Mouse (Mus musculus) gonadal fat pad, adult 2 months (tissue): Measurements from ENCODE around the gene Ins2. TPM values are rescaled to one million over a fixed set of nuclear protein-coding genes. Genes with fewer than 3 reads are reported as not detected.

Experiments used
- DNase-seq: peaks from one replicate; pipeline ENCODE4 v3.0.0-alpha.2; 2012; ENCODE audit warnings: low read depth
- polyA plus RNA-seq: library from polyadenylated mRNA; depleted of rRNA; stranded (reverse); fragments of >200 nt; gene quantifications from 2 replicates; pipeline ENCODE4 v1.2.3, GENCODE M21; 2012

The Ins2 gene
- polyA plus RNA-seq, 1 experiment: not detected

- no peak for DNase-seq
Observed at GRCm38 (mm10) chr7:142664465-142665029, 78.6 kb downstream of the Ins2 start.

DNA sequence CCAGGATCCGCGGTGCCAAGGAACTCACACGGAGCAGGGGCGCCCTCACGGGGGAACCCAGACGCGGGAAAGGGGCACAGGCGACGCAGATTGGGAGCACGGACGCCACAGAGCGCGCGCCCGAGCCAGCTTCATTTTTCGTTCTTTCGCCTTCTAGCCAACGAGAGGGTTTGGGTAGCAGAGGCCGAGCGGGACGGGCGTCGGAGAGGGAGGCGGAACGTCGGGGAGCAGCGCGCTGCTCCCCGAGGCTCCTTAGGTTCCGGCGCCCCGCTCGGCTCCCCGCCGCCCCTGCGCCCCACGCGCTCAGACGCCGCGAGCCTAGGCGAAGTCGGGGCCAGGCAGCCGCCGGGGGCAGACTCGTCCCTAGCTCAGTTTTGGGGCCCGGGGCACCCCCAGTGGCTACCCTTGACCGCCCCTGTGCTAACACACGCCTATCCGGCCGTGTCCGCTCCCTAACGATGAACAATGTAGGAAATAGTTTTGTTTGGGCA lies 79.2 kb downstream of the Ins2 start:
- DNase-seq: no peak

GRCm38 (mm10) chr7:142663151-142663550 lies 80.0 kb downstream of the Ins2 start:
- DNase-seq: no peak

DNA sequence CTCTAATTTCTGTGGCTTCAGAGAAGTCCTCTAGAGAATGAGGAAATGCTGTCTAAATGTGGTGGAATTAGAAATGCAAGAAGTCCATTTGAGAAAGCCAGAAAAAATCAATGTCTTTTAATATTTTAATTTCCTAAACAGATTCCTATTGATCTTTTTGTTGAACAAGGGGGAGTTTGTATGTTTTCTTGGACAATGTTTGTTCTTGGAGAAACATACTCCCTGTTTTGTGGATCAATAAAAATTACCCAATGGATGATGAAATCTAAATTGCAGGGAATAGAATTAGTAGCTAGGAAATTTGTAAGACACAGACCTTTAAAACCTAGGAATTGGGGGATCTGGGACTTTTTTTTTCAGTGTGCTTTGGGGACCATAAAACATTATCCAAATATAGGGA lies 81.4 kb downstream of the Ins2 start:
- DNase-seq: no peak

- no peak for DNase-seq
Observed at GRCm38 (mm10) chr7:142661046-142661445, 82.1 kb downstream of the Ins2 start.

GRCm38 (mm10) chr7:142660651-142660945 lies 82.6 kb downstream of the Ins2 start:
- DNase-seq: no peak

- no peak for DNase-seq
Observed at GRCm38 (mm10) chr7:142659767-142660650, 83.2 kb downstream of the Ins2 start.

DNA sequence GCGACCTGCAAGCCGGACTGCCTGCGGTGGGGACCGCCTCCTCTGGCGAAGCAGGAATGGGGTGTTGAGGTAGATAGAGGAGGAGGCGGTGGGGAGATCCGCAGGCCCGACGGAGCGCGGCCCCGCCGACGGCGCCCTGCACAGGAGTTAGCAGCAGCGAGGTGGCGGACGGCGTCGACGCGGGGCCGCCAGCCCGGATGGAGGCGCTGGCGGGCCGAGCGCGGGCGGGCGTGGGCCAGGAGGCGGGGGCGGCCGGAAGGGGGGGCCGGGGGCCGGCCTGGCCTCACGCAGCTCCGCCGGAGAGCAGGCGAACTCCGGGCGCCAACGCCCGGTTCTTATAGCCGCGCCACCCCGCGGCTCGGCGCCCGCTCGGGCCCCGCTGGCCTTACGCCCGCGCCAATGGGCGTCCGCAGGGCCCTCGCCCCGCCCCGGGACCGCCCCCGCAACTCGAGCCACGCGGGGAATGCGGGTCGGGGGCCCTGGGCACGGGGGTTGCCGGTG lies 84.0 kb downstream of the Ins2 start:
- no peak for DNase-seq

GRCm38 (mm10) chr7:142658681-142659180 lies 84.5 kb downstream of the Ins2 start:
- DNase-seq: no peak

- no peak for DNase-seq
Observed at GRCm38 (mm10) chr7:142657821-142658614, 85.2 kb downstream of the Ins2 start.

DNA sequence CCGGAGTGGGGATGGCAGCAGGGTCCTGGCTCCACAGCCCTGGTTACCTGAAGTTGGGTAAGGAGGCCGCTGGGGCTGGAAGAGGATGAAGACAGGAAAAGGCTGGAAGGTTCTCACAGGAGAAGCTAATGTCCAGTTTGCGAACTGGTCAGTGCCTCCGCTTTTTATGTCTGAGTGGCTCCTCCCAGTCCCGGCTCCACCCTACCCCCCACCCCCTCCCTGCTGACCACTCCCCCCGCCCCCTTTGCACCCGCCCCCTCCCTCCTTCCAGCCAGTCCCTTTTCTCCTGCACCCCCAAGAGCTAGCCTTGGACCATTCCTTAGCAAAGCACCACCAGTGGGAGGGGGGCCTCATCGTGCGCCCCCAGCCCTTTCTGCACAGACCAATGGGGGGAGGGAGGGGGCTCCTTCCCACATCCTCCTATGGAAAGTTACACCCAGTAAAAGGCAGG lies 85.8 kb downstream of the Ins2 start:
- DNase-seq: no peak

- no peak for DNase-seq
Observed at GRCm38 (mm10) chr7:142656055-142656454, 87.1 kb downstream of the Ins2 start.

GRCm38 (mm10) chr7:142655633-142656032 lies 87.5 kb downstream of the Ins2 start:
- no peak for DNase-seq

DNA sequence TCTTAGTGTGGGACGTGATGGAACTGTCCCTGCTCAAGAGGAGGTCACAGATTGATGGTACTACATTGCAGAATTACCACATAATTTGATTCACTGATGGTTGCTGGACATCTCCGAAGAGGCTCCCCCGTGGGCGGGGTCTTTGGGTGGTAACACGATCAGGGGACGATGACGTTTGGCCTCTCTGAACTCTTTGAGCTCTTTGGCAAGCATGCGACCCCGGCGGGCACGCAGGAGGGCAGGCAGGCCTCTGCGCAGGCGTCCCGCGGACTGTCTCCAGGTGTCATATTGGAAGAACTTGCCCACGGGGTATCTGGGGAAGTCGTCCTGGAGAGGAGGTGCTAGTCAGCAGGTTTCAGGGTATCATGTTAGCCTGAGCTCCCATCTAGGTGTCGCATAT lies 89.5 kb downstream of the Ins2 start:
- DNase-seq: no peak

DNA sequence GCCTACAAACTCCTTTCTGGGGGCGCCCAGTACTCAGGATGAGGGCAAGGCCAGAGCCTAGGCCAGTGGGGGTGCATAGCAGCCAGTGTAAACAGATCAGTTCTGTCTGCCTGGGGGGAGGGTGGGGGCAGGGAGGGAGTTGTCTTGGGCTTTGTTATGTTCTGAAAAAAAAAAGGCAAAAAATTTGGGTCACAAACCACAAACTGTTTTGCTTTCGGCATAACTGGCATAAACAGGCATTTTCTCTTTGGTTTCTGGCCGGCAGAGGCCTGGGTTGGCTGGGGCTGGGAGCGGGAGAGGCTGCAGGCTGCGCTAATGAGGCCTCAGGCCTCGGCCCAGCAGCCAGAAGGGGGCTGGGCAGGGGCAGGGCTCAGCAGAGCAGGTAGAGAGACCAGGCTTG lies 96.5 kb downstream of the Ins2 start:
- no peak for DNase-seq

- no peak for DNase-seq
Observed at GRCm38 (mm10) chr7:142645045-142645444, 98.1 kb downstream of the Ins2 start.

DNA sequence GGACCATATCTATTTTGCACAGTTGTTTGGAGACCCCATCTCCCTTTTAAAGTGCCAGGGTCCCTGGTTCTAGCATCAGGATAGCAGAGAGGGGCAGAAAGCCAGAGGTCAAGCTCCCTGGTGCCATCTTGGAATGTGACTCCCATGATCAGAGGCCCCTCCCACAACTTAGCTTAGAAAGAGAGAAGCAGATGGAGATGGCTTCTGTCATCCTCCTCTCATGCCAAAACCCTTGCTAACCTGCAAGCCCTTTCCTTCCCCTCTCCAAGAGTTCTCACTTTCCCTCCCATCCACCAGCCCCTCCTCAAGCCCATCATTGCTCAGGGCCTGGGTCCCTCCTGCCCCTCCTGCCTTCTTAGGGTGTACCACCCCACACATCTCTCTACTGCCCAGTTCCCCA lies 107.0 kb downstream of the Ins2 start:
- no peak for DNase-seq

GRCm38 (mm10) chr7:142630691-142631090 lies 112.5 kb downstream of the Ins2 start:
- DNase-seq: peak; percentile 41

DNA sequence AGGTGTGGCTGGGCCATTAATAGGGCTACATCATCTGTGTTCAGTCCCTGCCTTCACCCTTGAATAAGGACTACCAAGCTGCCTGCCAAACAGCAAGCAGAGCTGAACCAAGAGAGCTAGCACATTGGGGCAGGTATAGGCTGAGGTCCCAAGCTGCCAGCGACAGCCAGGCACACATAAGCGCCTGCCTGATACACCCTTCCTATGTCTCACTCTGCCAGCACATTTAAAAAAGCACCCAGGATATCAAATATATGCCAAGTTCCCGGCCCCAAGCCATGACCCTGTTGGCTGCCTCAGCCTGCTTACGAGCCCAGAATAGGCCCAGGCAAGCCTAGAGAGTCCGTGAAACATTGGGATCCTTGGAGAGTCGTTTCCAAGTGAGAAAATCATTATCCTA lies 113.4 kb downstream of the Ins2 start:
- DNase-seq: peak; percentile 34
